Mouse (Mus musculus) natural killer cell, adult 2 months (primary cell): ENCODE measurements around the gene Pth1r.
A peak's percentile ranks its signal among the peaks of the same experiment; 100 is the strongest.

Source experiments
- DNase-seq, 2 experiments: peaks; one replicate each; pipeline ENCODE4 v3.0.0; 2022; ENCODE audit warnings: low spot score in 2 of 2

Pth1r gene

GRCm38 (mm10) chr9:110713389-110713788, 33.6 kb downstream of the Pth1r start:
- no peak for DNase-seq

GRCm38 (mm10) chr9:110712545-110712944, 34.4 kb downstream of the Pth1r start:
- DNase-seq, result no peak

GRCm38 (mm10) chr9:110711996-110712395, 34.9 kb downstream of the Pth1r start:
- DNase-seq, result no peak

- no peak for DNase-seq
These were observed 35.4 kb downstream of the Pth1r start for GRCm38 (mm10) chr9:110711532-110711931.

GRCm38 (mm10) chr9:110709640-110710258, 37.2 kb downstream of the Pth1r start:
- DNase-seq, result peak; percentile 80 to 86

- no peak for DNase-seq
These were observed 40.2 kb downstream of the Pth1r start for GRCm38 (mm10) chr9:110706784-110707183.

- no peak for DNase-seq
These were observed 43.0 kb downstream of the Pth1r start for GRCm38 (mm10) chr9:110703951-110704350.

- no peak for DNase-seq
These were observed 44.1 kb downstream of the Pth1r start for GRCm38 (mm10) chr9:110702848-110703247.

- DNase-seq, result no peak
These were observed 45.6 kb downstream of the Pth1r start for GRCm38 (mm10) chr9:110701114-110702032.

- DNase-seq, result no peak
These were observed 47.4 kb downstream of the Pth1r start for GRCm38 (mm10) chr9:110699574-110699973.

GRCm38 (mm10) chr9:110697465-110697864, 49.5 kb downstream of the Pth1r start:
- no peak for DNase-seq

GRCm38 (mm10) chr9:110696427-110696826, 50.5 kb downstream of the Pth1r start:
- no peak for DNase-seq

- no peak for DNase-seq
These were observed 51.7 kb downstream of the Pth1r start for GRCm38 (mm10) chr9:110695165-110695755.

GRCm38 (mm10) chr9:110689261-110689779, 57.6 kb downstream of the Pth1r start:
- DNase-seq, result no peak

- no peak for DNase-seq
These were observed 59.1 kb downstream of the Pth1r start for GRCm38 (mm10) chr9:110687846-110688245.

GRCm38 (mm10) chr9:110687061-110687460, 59.9 kb downstream of the Pth1r start:
- DNase-seq, result no peak

- DNase-seq, result no peak
These were observed 60.5 kb downstream of the Pth1r start for GRCm38 (mm10) chr9:110686472-110686871.

GRCm38 (mm10) chr9:110685591-110685990, 61.4 kb downstream of the Pth1r start:
- no peak for DNase-seq

- no peak for DNase-seq
These were observed 61.8 kb downstream of the Pth1r start for GRCm38 (mm10) chr9:110685187-110685586.

GRCm38 (mm10) chr9:110684100-110684831, 62.7 kb downstream of the Pth1r start:
- DNase-seq, result no peak

- DNase-seq, result no peak
These were observed 63.3 kb downstream of the Pth1r start for GRCm38 (mm10) chr9:110683574-110684099.
